Mouse (Mus musculus) liver, postnatal 0 days (tissue): Measurements from ENCODE around the gene Gpr157.
A peak's percentile ranks its signal among the peaks of the same experiment; 100 is the strongest.

Source experiments
- CTCF ChIP-seq: sonication (generic); IDR thresholded peaks from 2 replicates; pipeline ENCODE4 v1.5.1; 2016; ENCODE audit warnings: antibody characterized with exemption, low read depth
- EP300 ChIP-seq: IDR thresholded peaks from 2 replicates; pipeline ENCODE4 v1.6.1; 2016; ENCODE audit warnings: antibody characterized with exemption, low read depth, mild to moderate bottlenecking

- TF ChIP-seq CTCF, result peak; percentile 76
- TF ChIP-seq EP300, result no peak
Observed at GRCm38 (mm10) chr4:150091887-150092582, 4.9 kb downstream of the Gpr157 start.
